Mouse (Mus musculus): ENCODE measurements around the gene Man1c1. TPM values are rescaled to one million over a fixed set of nuclear protein-coding genes. Genes with fewer than 3 reads are reported as not detected.

Gene Man1c1
- polyA plus RNA-seq, 1 experiment from 2014 or later = 4.1 TPM

DNA sequence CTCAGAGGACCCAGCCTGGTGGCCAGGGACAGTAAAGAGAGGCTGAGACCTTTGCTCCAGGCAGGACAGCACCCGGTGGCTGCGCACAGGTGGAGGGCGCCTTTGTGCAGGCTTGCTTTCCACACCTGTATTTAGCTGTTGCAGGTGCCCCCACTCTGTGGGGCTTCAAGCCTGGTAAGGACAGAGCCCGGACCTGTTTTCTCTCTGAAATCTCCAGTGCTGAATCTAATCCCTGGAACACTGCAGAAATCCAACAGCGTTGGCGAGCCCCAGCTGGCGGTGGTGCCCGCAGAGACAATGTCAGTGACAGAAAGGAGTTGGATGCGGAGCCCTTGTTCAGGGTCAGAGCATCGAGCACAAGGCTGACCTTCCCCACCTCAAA, 84.6 kb downstream of the Man1c1 start:
- Histone ChIP-seq H3K4me3 (ENCODE audit: low read depth, low read length) (no peak overlapping the region), H3K27me3 (replicated peaks; ENCODE audit: control insufficient read depth, insufficient read depth, low read length) (no peaks in the 10 kb centered on the region), H3K27ac (ENCODE audit: low read depth, low read length) (no peak overlapping the region), H3K4me1 (replicated peaks; ENCODE audit: control insufficient read depth, insufficient read depth, low read length) (peaks cover 7% of the 10 kb centered on the region), H3K9ac (ENCODE audit: low read depth, low read length) (no peak overlapping the region), H3K4me2 (no peak overlapping the region), H3K9me3 (ENCODE audit: control insufficient read depth, low read length) (no peaks in the 10 kb centered on the region), H3K36me3 (ENCODE audit: control insufficient read depth, insufficient read depth, low read length) (no peaks in the 10 kb centered on the region)
- no peak for DNase-seq (ENCODE audit: low spot score)
- WGBS = 76% methylated on average over 10 of the region's 10 CpGs
- ATAC-seq (replicated peaks; ENCODE audit: low FRiP score) = no peak

DNA sequence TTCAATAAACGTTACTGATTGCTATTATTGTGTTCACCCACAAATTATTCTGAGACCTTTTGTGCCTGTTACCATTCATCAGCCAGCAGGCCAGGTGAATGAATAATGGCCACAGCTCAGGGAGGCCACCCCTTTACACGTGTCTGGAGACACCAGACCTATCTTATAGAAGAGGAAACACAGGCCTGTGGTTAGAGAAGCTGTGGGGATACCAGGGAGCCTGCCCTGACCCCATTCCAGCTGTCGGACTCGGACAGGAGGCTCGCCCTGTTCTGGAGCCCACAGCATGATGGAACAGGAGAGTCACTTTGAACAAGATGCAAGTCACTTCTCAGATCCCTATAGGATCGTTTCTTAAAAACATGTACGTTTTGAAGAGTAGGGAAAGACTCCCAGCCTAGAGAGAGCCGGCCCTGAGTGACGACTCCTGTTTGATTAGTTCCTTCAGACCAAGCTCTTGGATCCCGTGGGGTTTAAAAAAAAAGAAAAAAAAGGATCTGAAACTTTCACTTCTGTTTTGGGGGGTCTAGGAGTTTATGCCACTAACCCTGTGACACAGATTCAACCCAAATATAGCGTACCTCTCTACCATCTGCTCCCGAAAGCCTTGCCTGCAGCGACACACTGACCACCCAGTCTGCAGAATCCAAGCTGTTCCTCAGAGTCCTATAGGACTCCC, 85.1 kb downstream of the Man1c1 start:
- H3K4me3 ChIP-seq (ENCODE audit: low read depth, low read length) = no peak overlapping the region
- H3K27me3 ChIP-seq (replicated peaks; ENCODE audit: control insufficient read depth, insufficient read depth, low read length) = no peaks in the 10 kb centered on the region
- H3K9ac ChIP-seq (ENCODE audit: low read depth, low read length) = no peak overlapping the region
- no peaks in the 10 kb centered on the region for H3K36me3 ChIP-seq (ENCODE audit: control insufficient read depth, insufficient read depth, low read length)
- 70% methylated on average over 13 of the region's 13 CpGs for WGBS
- H3K27ac ChIP-seq (ENCODE audit: low read depth, low read length) = peak overlapping the region; percentile 15; the same call in 1 of the 2 replicates
- no peak overlapping the region for H3K4me2 ChIP-seq
- DNase-seq (ENCODE audit: low spot score) (no peak), ATAC-seq (replicated peaks; ENCODE audit: low FRiP score) (no peak)
- H3K9me3 ChIP-seq (ENCODE audit: control insufficient read depth, low read length) = no peaks in the 10 kb centered on the region
- H3K4me1 ChIP-seq (replicated peaks; ENCODE audit: control insufficient read depth, insufficient read depth, low read length) = peaks cover 3% of the 10 kb centered on the region; the same call in 1 of the 2 replicates

DNA sequence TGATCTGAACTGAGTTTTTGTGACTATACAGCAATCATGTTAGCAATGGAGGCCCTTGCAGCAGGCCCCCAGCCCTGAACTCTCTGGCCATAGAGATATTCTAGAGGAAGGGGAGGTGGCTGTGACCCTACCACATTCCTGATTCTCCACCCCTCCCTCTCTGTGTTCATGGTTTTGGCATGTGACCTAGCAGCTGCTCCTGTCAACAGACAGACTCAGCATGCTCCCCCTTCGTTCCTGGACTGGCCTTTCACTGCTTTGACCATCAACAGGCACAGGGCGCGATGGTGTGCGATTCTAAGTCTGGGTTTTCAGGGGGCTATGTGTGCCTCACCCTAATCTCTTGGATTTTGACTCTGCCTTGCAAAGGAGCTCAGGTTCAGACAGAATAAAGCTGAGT, 86.3 kb downstream of the Man1c1 start:
- Histone ChIP-seq H3K4me1 (replicated peaks; ENCODE audit: control insufficient read depth, insufficient read depth, low read length) (0 out of 2 replicates have a peak, but pooled peaks cover 3% of the 10 kb centered on the region), H3K36me3 (ENCODE audit: control insufficient read depth, insufficient read depth, low read length) (no peaks in the 10 kb centered on the region), H3K27ac (ENCODE audit: low read depth, low read length) (no peak overlapping the region), H3K9me3 (ENCODE audit: control insufficient read depth, low read length) (no peaks in the 10 kb centered on the region), H3K4me3 (ENCODE audit: low read depth, low read length) (no peak overlapping the region), H3K27me3 (replicated peaks; ENCODE audit: control insufficient read depth, insufficient read depth, low read length) (no peaks in the 10 kb centered on the region), H3K9ac (ENCODE audit: low read depth, low read length) (no peak overlapping the region), H3K4me2 (no peak overlapping the region)
- WGBS = 79% methylated on average over 4 of the region's 4 CpGs
- ATAC-seq (replicated peaks; ENCODE audit: low FRiP score) (no peak), DNase-seq (ENCODE audit: low spot score) (no peak)

DNA sequence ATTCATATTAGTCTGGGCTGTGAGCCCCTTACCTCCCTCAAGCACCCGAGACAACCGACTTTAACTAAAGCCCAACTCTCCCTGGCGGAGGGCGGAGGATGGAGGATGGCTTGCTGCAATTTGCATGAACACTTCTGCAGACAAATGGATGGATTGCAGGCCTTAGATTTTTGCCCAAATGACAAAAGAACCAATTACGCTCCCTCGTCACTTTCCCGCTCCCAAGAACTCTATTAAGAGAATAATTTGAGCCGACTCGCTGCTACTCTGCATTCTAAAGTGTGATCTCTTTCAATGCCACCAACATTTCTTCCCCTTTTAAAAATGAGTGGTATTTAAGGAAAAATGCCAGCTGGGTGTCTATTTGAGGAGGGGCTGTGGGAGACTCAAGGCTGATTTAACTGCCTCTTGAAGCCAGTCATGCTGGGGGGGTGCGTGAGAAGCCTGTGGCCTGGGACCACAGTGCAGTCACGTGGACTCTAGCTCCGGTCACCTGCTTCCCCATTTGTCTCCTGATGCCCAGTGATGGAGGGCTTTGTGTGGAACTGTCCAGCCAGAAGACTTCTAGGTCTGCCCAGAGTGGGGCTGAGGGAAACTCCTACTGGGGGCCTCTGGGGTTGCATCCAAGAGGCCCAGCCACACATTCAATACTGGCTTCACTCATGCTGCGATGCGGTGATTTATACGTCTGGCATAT, 88.0 kb downstream of the Man1c1 start:
- Histone ChIP-seq H3K27me3 (replicated peaks; ENCODE audit: control insufficient read depth, insufficient read depth, low read length) (no peaks in the 10 kb centered on the region), H3K4me2 (no peak overlapping the region), H3K4me1 (replicated peaks; ENCODE audit: control insufficient read depth, insufficient read depth, low read length) (peaks cover 7% of the 10 kb centered on the region), H3K4me3 (ENCODE audit: low read depth, low read length) (no peak overlapping the region), H3K36me3 (ENCODE audit: control insufficient read depth, insufficient read depth, low read length) (no peaks in the 10 kb centered on the region), H3K9ac (ENCODE audit: low read depth, low read length) (no peak overlapping the region), H3K9me3 (ENCODE audit: control insufficient read depth, low read length) (no peaks in the 10 kb centered on the region), H3K27ac (ENCODE audit: low read depth, low read length) (no peak overlapping the region)
- ATAC-seq (replicated peaks; ENCODE audit: low FRiP score) (no peak), DNase-seq (ENCODE audit: low spot score) (no peak)
- 81% methylated on average over 15 of the region's 15 CpGs for WGBS

DNA sequence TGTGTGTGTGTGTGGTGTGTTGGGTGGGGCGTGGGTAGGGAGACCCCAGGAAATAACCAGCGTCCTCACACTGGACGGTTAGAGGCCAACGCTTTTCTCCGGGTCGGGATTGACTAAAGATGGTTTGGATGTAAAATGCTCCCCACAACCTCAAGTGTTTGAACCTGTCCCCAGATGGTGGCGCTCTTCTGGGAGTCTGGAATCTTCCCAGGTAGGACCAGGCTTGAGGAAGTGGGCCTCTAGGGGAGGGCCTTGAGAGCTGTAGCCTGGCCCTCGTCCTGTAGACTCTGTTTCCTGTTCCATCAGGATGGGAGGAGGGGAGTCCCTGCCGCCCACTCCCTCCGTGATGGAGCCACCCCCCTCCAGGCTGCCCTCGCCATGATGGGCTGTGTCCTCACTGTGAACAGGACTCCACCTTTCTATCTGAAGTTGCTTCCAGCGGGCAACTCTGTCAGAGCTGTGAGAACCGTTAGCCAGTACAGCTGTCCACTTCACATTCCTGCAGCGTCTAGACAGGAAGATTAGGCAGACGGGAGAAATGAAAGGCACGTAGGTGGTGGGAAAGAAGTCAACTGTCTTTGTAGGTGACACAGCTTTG, 91.9 kb downstream of the Man1c1 start:
- Histone ChIP-seq H3K27me3 (replicated peaks; ENCODE audit: control insufficient read depth, insufficient read depth, low read length) (no peaks in the 10 kb centered on the region), H3K4me2 (no peak overlapping the region), H3K27ac (ENCODE audit: low read depth, low read length) (0 out of 2 replicates have a peak overlapping the region, but pooled peaks have one; percentile 25), H3K4me3 (ENCODE audit: low read depth, low read length) (no peak overlapping the region), H3K36me3 (ENCODE audit: control insufficient read depth, insufficient read depth, low read length) (no peaks in the 10 kb centered on the region), H3K9me3 (ENCODE audit: control insufficient read depth, low read length) (no peaks in the 10 kb centered on the region), H3K4me1 (replicated peaks; ENCODE audit: control insufficient read depth, insufficient read depth, low read length) (peaks cover 5% of the 10 kb centered on the region), H3K9ac (ENCODE audit: low read depth, low read length) (peak overlapping the region; percentile 14; the same call in 1 of the 2 replicates)
- no peak for DNase-seq (ENCODE audit: low spot score)
- ATAC-seq (replicated peaks; ENCODE audit: low FRiP score) = no peak
- 47% methylated on average over 16 of the region's 16 CpGs for WGBS

DNA sequence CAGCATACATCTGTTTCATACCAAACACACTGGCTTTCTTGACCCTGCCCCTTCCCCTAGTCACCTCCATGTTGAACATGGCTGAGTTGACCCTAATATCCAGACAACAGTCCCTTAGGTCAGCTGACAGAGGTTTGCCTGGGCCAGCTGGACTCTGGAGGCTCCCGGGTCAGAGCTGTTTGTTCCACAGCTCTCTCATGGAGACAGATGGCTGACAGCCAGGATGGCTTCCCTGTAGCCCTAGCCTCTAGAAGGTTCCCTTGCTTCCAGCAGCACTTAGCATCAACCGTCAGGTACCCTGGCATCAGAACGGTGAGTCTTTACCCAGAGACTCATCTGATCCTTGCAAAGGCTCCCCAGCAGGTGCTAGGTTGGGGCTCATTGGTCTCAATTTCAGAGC, 93.5 kb downstream of the Man1c1 start:
- no peak overlapping the region for H3K4me2 ChIP-seq
- no peak overlapping the region for H3K9ac ChIP-seq (ENCODE audit: low read depth, low read length)
- H3K9me3 ChIP-seq (ENCODE audit: control insufficient read depth, low read length) = no peaks in the 10 kb centered on the region
- no peak overlapping the region for H3K27ac ChIP-seq (ENCODE audit: low read depth, low read length)
- ATAC-seq (replicated peaks; ENCODE audit: low FRiP score) (no peak), DNase-seq (ENCODE audit: low spot score) (no peak)
- no peaks in the 10 kb centered on the region for H3K27me3 ChIP-seq (replicated peaks; ENCODE audit: control insufficient read depth, insufficient read depth, low read length)
- no peak overlapping the region for H3K4me3 ChIP-seq (ENCODE audit: low read depth, low read length)
- WGBS = 83% methylated on average over 3 of the region's 3 CpGs
- H3K4me1 ChIP-seq (replicated peaks; ENCODE audit: control insufficient read depth, insufficient read depth, low read length) = peaks cover 15% of the 10 kb centered on the region
- no peaks in the 10 kb centered on the region for H3K36me3 ChIP-seq (ENCODE audit: control insufficient read depth, insufficient read depth, low read length)

DNA sequence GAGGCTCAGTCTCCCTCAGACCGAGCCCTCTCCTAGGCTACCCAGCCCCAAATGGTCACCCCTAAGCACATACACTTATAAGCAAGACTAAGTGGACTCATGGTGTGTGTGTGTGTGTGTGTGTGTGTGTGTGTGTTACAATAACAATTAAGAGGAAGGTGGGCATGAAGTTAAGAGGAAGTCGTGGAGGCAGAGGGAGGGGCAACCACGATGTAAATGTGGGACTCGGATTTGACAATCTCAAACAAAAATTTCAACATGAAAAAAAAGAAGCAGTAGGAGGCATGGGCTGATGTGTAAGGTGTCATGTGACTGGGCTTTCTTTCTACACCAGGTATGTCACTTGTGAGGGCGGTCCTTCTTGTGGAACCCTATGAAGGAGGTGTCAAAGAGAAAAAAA, 96.4 kb downstream of the Man1c1 start:
- Histone ChIP-seq H3K36me3 (ENCODE audit: control insufficient read depth, insufficient read depth, low read length) (no peaks in the 10 kb centered on the region), H3K4me2 (no peak overlapping the region), H3K4me3 (ENCODE audit: low read depth, low read length) (no peak overlapping the region), H3K9me3 (ENCODE audit: control insufficient read depth, low read length) (no peaks in the 10 kb centered on the region), H3K4me1 (replicated peaks; ENCODE audit: control insufficient read depth, insufficient read depth, low read length) (peaks cover 24% of the 10 kb centered on the region), H3K9ac (ENCODE audit: low read depth, low read length) (no peak overlapping the region), H3K27me3 (replicated peaks; ENCODE audit: control insufficient read depth, insufficient read depth, low read length) (no peaks in the 10 kb centered on the region), H3K27ac (ENCODE audit: low read depth, low read length) (no peak overlapping the region)
- 70% methylated on average over 5 of the region's 5 CpGs for WGBS
- ATAC-seq (replicated peaks; ENCODE audit: low FRiP score) = no peak
- no peak for DNase-seq (ENCODE audit: low spot score)

DNA sequence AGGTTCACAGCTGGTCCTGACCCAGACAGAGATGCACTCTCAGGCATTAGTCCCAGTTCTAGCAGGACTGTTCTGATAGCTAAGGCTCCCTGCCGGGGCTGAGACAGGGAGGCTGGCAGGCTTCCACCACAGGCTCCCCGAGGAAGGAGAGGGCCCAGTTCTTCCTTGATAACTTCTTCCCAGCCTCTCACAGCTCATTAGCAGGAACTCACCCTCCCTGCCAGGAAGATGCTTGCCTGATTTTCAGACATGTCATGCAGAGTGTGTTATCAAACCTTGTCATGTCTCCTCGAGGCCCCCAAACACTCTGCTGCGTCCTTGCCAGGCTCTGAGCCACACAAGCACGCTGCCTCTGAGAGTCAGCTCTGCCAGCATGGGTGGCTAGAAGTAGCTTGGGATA, 98.0 kb downstream of the Man1c1 start:
- Histone ChIP-seq H3K4me3 (ENCODE audit: low read depth, low read length) (no peak overlapping the region), H3K9me3 (ENCODE audit: control insufficient read depth, low read length) (no peaks in the 10 kb centered on the region), H3K27ac (ENCODE audit: low read depth, low read length) (no peak overlapping the region), H3K36me3 (ENCODE audit: control insufficient read depth, insufficient read depth, low read length) (no peaks in the 10 kb centered on the region), H3K4me1 (replicated peaks; ENCODE audit: control insufficient read depth, insufficient read depth, low read length) (peaks cover 35% of the 10 kb centered on the region), H3K27me3 (replicated peaks; ENCODE audit: control insufficient read depth, insufficient read depth, low read length) (no peaks in the 10 kb centered on the region), H3K4me2 (no peak overlapping the region), H3K9ac (ENCODE audit: low read depth, low read length) (no peak overlapping the region)
- ATAC-seq (replicated peaks; ENCODE audit: low FRiP score) (no peak), DNase-seq (ENCODE audit: low spot score) (no peak)
- 25% methylated on average over 5 of the region's 5 CpGs for WGBS
